Mouse (Mus musculus) heart, embryonic 11.5 days (tissue): ENCODE data around the gene Lpp. TPM values are rescaled to one million over a fixed set of nuclear protein-coding genes. Genes with fewer than 3 reads are reported as not detected.

ENCODE experiments used
- ATAC-seq: fragments of 200-750 bp; cut with Nextera tagmentation; replicated peaks from 2 replicates; pipeline ENCODE4 v1.8.0; 2017; ENCODE audit warnings: moderate library complexity; ENCODE audit not compliant: insufficient number of reproducible peaks, low FRiP score, low TSS enrichment
- H3K27ac ChIP-seq: fragments of 300-500 bp; sonication (generic); 2 replicates; pipeline ENCODE4 v1.5.1; 2014; ENCODE audit warnings: mild to moderate bottlenecking, low read depth, low read length
- H3K27me3 ChIP-seq: fragments of 300-500 bp; sonication (generic); 2 replicates; pipeline ENCODE4 v1.6.1; 2014; ENCODE audit warnings: mild to moderate bottlenecking, low read length, mixed read lengths; ENCODE audit not compliant: control insufficient read depth, insufficient read depth
- H3K36me3 ChIP-seq: fragments of 300-500 bp; sonication (generic); 2 replicates; pipeline ENCODE4 v1.6.1; 2014; ENCODE audit warnings: mild to moderate bottlenecking, low read length, moderate library complexity, mixed read lengths; ENCODE audit not compliant: control insufficient read depth, insufficient read depth
- H3K4me1 ChIP-seq: fragments of 300-500 bp; sonication (generic); 2 replicates; pipeline ENCODE4 v1.6.1; 2014; ENCODE audit warnings: low read length; ENCODE audit not compliant: control insufficient read depth, insufficient read depth
- H3K4me2 ChIP-seq: fragments of 300-500 bp; sonication (generic); 2 replicates; pipeline ENCODE4 v1.6.1; 2014; ENCODE audit warnings: mild to moderate bottlenecking, moderate library complexity
- H3K4me3 ChIP-seq: fragments of 300-500 bp; sonication (generic); 2 replicates; pipeline ENCODE4 v1.5.1; 2014; ENCODE audit warnings: low read depth, low read length
- H3K9ac ChIP-seq: fragments of 300-500 bp; sonication (generic); 2 replicates; pipeline ENCODE4 v1.6.1; 2014; ENCODE audit warnings: mild to moderate bottlenecking, low read depth, low read length, moderate library complexity
- H3K9me3 ChIP-seq: fragments of 300-500 bp; sonication (generic); replicated peaks from 2 replicates; pipeline ENCODE4 v1.6.1; 2016; ENCODE audit warnings: low read length; ENCODE audit not compliant: control insufficient read depth
- WGBS: fragments of 180-500 bp; shearing (Covaris S2); extraction: QIAGEN DNeasy Blood & Tissue Kit; methylation state at CpG from one replicate; pipeline ENCODE4 v1.1.7; 2014; ENCODE audit not compliant: insufficient replicate concordance; 5-methylcytosine and 5-hydroxymethylcytosine counted together
- polyA plus RNA-seq: library from polyadenylated mRNA; unstranded; fragments of >200 nt; fragmentation: Nextera tagmentation; extraction: Ambion mirVana; gene quantifications from 2 replicates; pipeline ENCODE4 v1.2.1, GENCODE M21; 2014

Gene Lpp
- polyA plus RNA-seq, 1 experiment from 2014 or later: 59.2 TPM

GRCm38 (mm10) chr16:24558458-24558857, 165.2 kb downstream of the Lpp start:
- Histone ChIP-seq H3K9ac (no peak overlapping the region), H3K9me3 (no peaks in the 10 kb centered on the region), H3K27ac (no peak overlapping the region), H3K4me1 (0 out of 2 replicates have a peak, but pooled peaks cover 3% of the 10 kb centered on the region), H3K4me2 (no peak overlapping the region), H3K27me3 (no peaks in the 10 kb centered on the region), H3K4me3 (no peak overlapping the region), H3K36me3 (no peaks in the 10 kb centered on the region)
- no peak for ATAC-seq
- 74% methylated on average over 4 of the region's 4 CpGs for WGBS

GRCm38 (mm10) chr16:24559811-24560210, 166.5 kb downstream of the Lpp start:
- Histone ChIP-seq H3K9ac (no peak overlapping the region), H3K4me3 (no peak overlapping the region), H3K36me3 (no peaks in the 10 kb centered on the region), H3K9me3 (no peaks in the 10 kb centered on the region), H3K4me2 (no peak overlapping the region), H3K27ac (no peak overlapping the region), H3K27me3 (no peaks in the 10 kb centered on the region), H3K4me1 (0 out of 2 replicates have a peak, but pooled peaks cover 3% of the 10 kb centered on the region)
- ATAC-seq: no peak
- WGBS: 81% methylated on average over 4 of the region's 4 CpGs

- H3K27me3 ChIP-seq: no peaks in the 10 kb centered on the region
- no peak for ATAC-seq
- H3K4me3 ChIP-seq: no peak overlapping the region
- H3K27ac ChIP-seq: no peak overlapping the region
- no peak overlapping the region for H3K4me2 ChIP-seq
- 92% methylated on average over 2 of the region's 2 CpGs for WGBS
- peaks cover 4% of the 10 kb centered on the region for H3K4me1 ChIP-seq
- H3K9me3 ChIP-seq: no peaks in the 10 kb centered on the region
- H3K9ac ChIP-seq: no peak overlapping the region
- H3K36me3 ChIP-seq: no peaks in the 10 kb centered on the region
These were observed 167.7 kb downstream of the Lpp start for GRCm38 (mm10) chr16:24560998-24561397.

GRCm38 (mm10) chr16:24561602-24562001, 168.3 kb downstream of the Lpp start:
- no peaks in the 10 kb centered on the region for H3K27me3 ChIP-seq
- no peaks in the 10 kb centered on the region for H3K9me3 ChIP-seq
- no peak overlapping the region for H3K4me3 ChIP-seq
- WGBS: 60% methylated on average over 4 of the region's 4 CpGs
- no peak overlapping the region for H3K4me2 ChIP-seq
- no peak overlapping the region for H3K9ac ChIP-seq
- H3K4me1 ChIP-seq: peaks cover 8% of the 10 kb centered on the region
- H3K27ac ChIP-seq: no peak overlapping the region
- H3K36me3 ChIP-seq: no peaks in the 10 kb centered on the region
- no peak for ATAC-seq

GRCm38 (mm10) chr16:24565311-24565710, 172.0 kb downstream of the Lpp start:
- no peak overlapping the region for H3K4me3 ChIP-seq
- WGBS: 73% methylated on average over 7 of the region's 7 CpGs
- no peak for ATAC-seq
- no peak overlapping the region for H3K9ac ChIP-seq
- no peaks in the 10 kb centered on the region for H3K36me3 ChIP-seq
- H3K27me3 ChIP-seq: no peaks in the 10 kb centered on the region
- no peak overlapping the region for H3K27ac ChIP-seq
- H3K4me1 ChIP-seq: peaks cover 28% of the 10 kb centered on the region
- no peaks in the 10 kb centered on the region for H3K9me3 ChIP-seq
- H3K4me2 ChIP-seq: no peak overlapping the region

GRCm38 (mm10) chr16:24566277-24566676, 173.0 kb downstream of the Lpp start:
- H3K27me3 ChIP-seq: no peaks in the 10 kb centered on the region
- H3K4me3 ChIP-seq: no peak overlapping the region
- H3K9me3 ChIP-seq: no peaks in the 10 kb centered on the region
- H3K4me1 ChIP-seq: peaks cover 29% of the 10 kb centered on the region
- no peak overlapping the region for H3K4me2 ChIP-seq
- ATAC-seq: peak; percentile 78; the same call in 1 of the 2 replicates
- H3K9ac ChIP-seq: no peak overlapping the region
- 22% methylated on average over 3 of the region's 3 CpGs for WGBS
- no peaks in the 10 kb centered on the region for H3K36me3 ChIP-seq
- no peak overlapping the region for H3K27ac ChIP-seq

GRCm38 (mm10) chr16:24567562-24567961, 174.3 kb downstream of the Lpp start:
- H3K4me1 ChIP-seq: peaks cover 27% of the 10 kb centered on the region
- H3K4me3 ChIP-seq: no peak overlapping the region
- no peak overlapping the region for H3K9ac ChIP-seq
- H3K27me3 ChIP-seq: no peaks in the 10 kb centered on the region
- H3K36me3 ChIP-seq: no peaks in the 10 kb centered on the region
- ATAC-seq: no peak
- 0 out of 2 replicates have a peak overlapping the region, but pooled peaks have one; percentile 10 for H3K27ac ChIP-seq
- 69% methylated on average over 3 of the region's 3 CpGs for WGBS
- no peaks in the 10 kb centered on the region for H3K9me3 ChIP-seq
- no peak overlapping the region for H3K4me2 ChIP-seq

GRCm38 (mm10) chr16:24568061-24568460, 174.8 kb downstream of the Lpp start:
- Histone ChIP-seq H3K4me3 (no peak overlapping the region), H3K9me3 (no peaks in the 10 kb centered on the region), H3K27me3 (no peaks in the 10 kb centered on the region), H3K36me3 (no peaks in the 10 kb centered on the region), H3K27ac (no peak overlapping the region), H3K4me1 (peaks cover 27% of the 10 kb centered on the region), H3K4me2 (no peak overlapping the region), H3K9ac (no peak overlapping the region)
- 78% methylated on average over 3 of the region's 3 CpGs for WGBS
- no peak for ATAC-seq

GRCm38 (mm10) chr16:24569681-24570080, 176.4 kb downstream of the Lpp start:
- peak overlapping the region; percentile 46; the same call in 1 of the 2 replicates for H3K27ac ChIP-seq
- H3K4me2 ChIP-seq: no peak overlapping the region
- H3K4me1 ChIP-seq: peaks cover 27% of the 10 kb centered on the region
- no peaks in the 10 kb centered on the region for H3K27me3 ChIP-seq
- H3K4me3 ChIP-seq: no peak overlapping the region
- 59% methylated on average over 5 of the region's 5 CpGs for WGBS
- no peaks in the 10 kb centered on the region for H3K9me3 ChIP-seq
- H3K9ac ChIP-seq: no peak overlapping the region
- ATAC-seq: no peak
- H3K36me3 ChIP-seq: no peaks in the 10 kb centered on the region
